Mouse (Mus musculus): ENCODE results near the gene Cep97. TPM values are rescaled to one million over a fixed set of nuclear protein-coding genes. Genes with fewer than 3 reads are reported as not detected.
"Not testable (repeated sequence)": the region's sequence is repeated elsewhere in the genome, so short reads cannot be mapped to it uniquely, and the experiment has no call there.

The Cep97 gene
- polyA plus RNA-seq, 1 experiment: 17.4 TPM

GRCm38 (mm10) chr16:55952771-55953170 lies 18.1 kb upstream of the Cep97 start:
- H3K27ac ChIP-seq (ENCODE audit: control insufficient read depth, insufficient read depth, low read length): peak overlapping the region; percentile 40; the same call in 1 of the 2 replicates
- TF ChIP-seq POLR2A (IDR thresholded peaks at IDR 0.05; ENCODE audit: control insufficient read depth, extremely low read depth, insufficient read depth, low read length, poor library complexity) (no peak), CTCF (IDR thresholded peaks at IDR 0.05; ENCODE audit: borderline replicate concordance, control insufficient read depth, extremely low read depth, insufficient read depth, low read length, poor library complexity) (no peak)
- peak; percentile 34 for DNase-seq
- H3K4me3 ChIP-seq (ENCODE audit: control insufficient read depth, insufficient read depth, low read length): no peak overlapping the region
- H3K27me3 ChIP-seq (ENCODE audit: control insufficient read depth, insufficient read depth, low read length): no peaks in the 10 kb centered on the region
- H3K36me3 ChIP-seq (ENCODE audit: control insufficient read depth, insufficient read depth, low read length): no peaks in the 10 kb centered on the region
- H3K4me1 ChIP-seq (replicated peaks; ENCODE audit: control insufficient read depth, insufficient read depth, low read length): peaks cover 11% of the 10 kb centered on the region

- Histone ChIP-seq H3K4me3 (ENCODE audit: control insufficient read depth, insufficient read depth, low read length) (no peak overlapping the region), H3K4me1 (replicated peaks; ENCODE audit: control insufficient read depth, insufficient read depth, low read length) (peaks cover 16% of the 10 kb centered on the region), H3K27me3 (ENCODE audit: control insufficient read depth, insufficient read depth, low read length) (no peaks in the 10 kb centered on the region), H3K36me3 (ENCODE audit: control insufficient read depth, insufficient read depth, low read length) (no peaks in the 10 kb centered on the region), H3K27ac (ENCODE audit: control insufficient read depth, insufficient read depth, low read length) (peak overlapping the region; percentile 30; the same call in 1 of the 2 replicates)
- peak; percentile 13 for DNase-seq
- TF ChIP-seq POLR2A (IDR thresholded peaks at IDR 0.05; ENCODE audit: control insufficient read depth, extremely low read depth, insufficient read depth, low read length, poor library complexity): no peak
- no peak for TF ChIP-seq CTCF (IDR thresholded peaks at IDR 0.05; ENCODE audit: borderline replicate concordance, control insufficient read depth, extremely low read depth, insufficient read depth, low read length, poor library complexity)
- 60% methylated on average over 7 of the region's 7 CpGs for WGBS
Observed at GRCm38 (mm10) chr16:55951679-55952327, 17.1 kb upstream of the Cep97 start.

GRCm38 (mm10) chr16:55950946-55951678 lies 16.5 kb upstream of the Cep97 start:
- no peak overlapping the region for H3K4me3 ChIP-seq (ENCODE audit: control insufficient read depth, insufficient read depth, low read length)

GRCm38 (mm10) chr16:55950462-55950861 lies 15.8 kb upstream of the Cep97 start:
- no peaks in the 10 kb centered on the region for H3K36me3 ChIP-seq (ENCODE audit: control insufficient read depth, insufficient read depth, low read length)
- DNase-seq: peak; percentile 23
- 89% methylated on average over 3 of the region's 3 CpGs for WGBS
- peak overlapping the region; percentile 97 for H3K27ac ChIP-seq (ENCODE audit: control insufficient read depth, insufficient read depth, low read length)
- H3K4me1 ChIP-seq (replicated peaks; ENCODE audit: control insufficient read depth, insufficient read depth, low read length): peaks cover 18% of the 10 kb centered on the region
- no peaks in the 10 kb centered on the region for H3K27me3 ChIP-seq (ENCODE audit: control insufficient read depth, insufficient read depth, low read length)
- no peak for TF ChIP-seq CTCF (IDR thresholded peaks at IDR 0.05; ENCODE audit: borderline replicate concordance, control insufficient read depth, extremely low read depth, insufficient read depth, low read length, poor library complexity)
- no peak for TF ChIP-seq POLR2A (IDR thresholded peaks at IDR 0.05; ENCODE audit: control insufficient read depth, extremely low read depth, insufficient read depth, low read length, poor library complexity)
- H3K4me3 ChIP-seq (ENCODE audit: control insufficient read depth, insufficient read depth, low read length): no peak overlapping the region

More at GRCm38 (mm10) chr16:55950946-55951678, 16.5 kb upstream of the Cep97 start:
- 30% methylated on average over 19 of the region's 19 CpGs for WGBS
- Histone ChIP-seq H3K36me3 (ENCODE audit: control insufficient read depth, insufficient read depth, low read length) (no peaks in the 10 kb centered on the region), H3K4me1 (replicated peaks; ENCODE audit: control insufficient read depth, insufficient read depth, low read length) (peaks cover 16% of the 10 kb centered on the region), H3K27ac (ENCODE audit: control insufficient read depth, insufficient read depth, low read length) (peak overlapping the region; percentile 68), H3K27me3 (ENCODE audit: control insufficient read depth, insufficient read depth, low read length) (no peaks in the 10 kb centered on the region)
- peak; percentile 89 for DNase-seq
- no peak for TF ChIP-seq CTCF (IDR thresholded peaks at IDR 0.05; ENCODE audit: borderline replicate concordance, control insufficient read depth, extremely low read depth, insufficient read depth, low read length, poor library complexity)
- no peak for TF ChIP-seq POLR2A (IDR thresholded peaks at IDR 0.05; ENCODE audit: control insufficient read depth, extremely low read depth, insufficient read depth, low read length, poor library complexity)

GRCm38 (mm10) chr16:55948963-55949362 lies 14.3 kb upstream of the Cep97 start:
- no peak overlapping the region for H3K4me3 ChIP-seq (ENCODE audit: control insufficient read depth, insufficient read depth, low read length)
- no peaks in the 10 kb centered on the region for H3K36me3 ChIP-seq (ENCODE audit: control insufficient read depth, insufficient read depth, low read length)
- peaks cover 18% of the 10 kb centered on the region for H3K4me1 ChIP-seq (replicated peaks; ENCODE audit: control insufficient read depth, insufficient read depth, low read length)
- TF ChIP-seq POLR2A (IDR thresholded peaks at IDR 0.05; ENCODE audit: control insufficient read depth, extremely low read depth, insufficient read depth, low read length, poor library complexity) (no peak), CTCF (IDR thresholded peaks at IDR 0.05; ENCODE audit: borderline replicate concordance, control insufficient read depth, extremely low read depth, insufficient read depth, low read length, poor library complexity) (no peak)
- peak overlapping the region; percentile 88 for H3K27ac ChIP-seq (ENCODE audit: control insufficient read depth, insufficient read depth, low read length)
- peak; percentile 93 for DNase-seq
- WGBS: under 1% methylated on average over 7 of the region's 7 CpGs
- H3K27me3 ChIP-seq (ENCODE audit: control insufficient read depth, insufficient read depth, low read length): no peaks in the 10 kb centered on the region

- not testable (repeated sequence) for H3K27me3 ChIP-seq (ENCODE audit: control insufficient read depth, insufficient read depth, low read length); H3K36me3 ChIP-seq (ENCODE audit: control insufficient read depth, insufficient read depth, low read length); H3K4me3 ChIP-seq (ENCODE audit: control insufficient read depth, insufficient read depth, low read length)
- H3K4me1 ChIP-seq (replicated peaks; ENCODE audit: control insufficient read depth, insufficient read depth, low read length): peaks cover 18% of the 10 kb centered on the region
- H3K27ac ChIP-seq (ENCODE audit: control insufficient read depth, insufficient read depth, low read length): peak overlapping the region; percentile 91
- 9% methylated on average over 2 of the region's 2 CpGs for WGBS
- DNase-seq: peak; percentile 10
Observed at GRCm38 (mm10) chr16:55947876-55948410, 13.3 kb upstream of the Cep97 start.
